Mouse (Mus musculus): Measurements from ENCODE around the gene Pmpca. TPM values are rescaled to one million over a fixed set of nuclear protein-coding genes. Genes with fewer than 3 reads are reported as not detected.

Pmpca gene
- total RNA-seq (2022): 100 to 1,000 TPM; 137 to 173 (median 153) TPM

DNA sequence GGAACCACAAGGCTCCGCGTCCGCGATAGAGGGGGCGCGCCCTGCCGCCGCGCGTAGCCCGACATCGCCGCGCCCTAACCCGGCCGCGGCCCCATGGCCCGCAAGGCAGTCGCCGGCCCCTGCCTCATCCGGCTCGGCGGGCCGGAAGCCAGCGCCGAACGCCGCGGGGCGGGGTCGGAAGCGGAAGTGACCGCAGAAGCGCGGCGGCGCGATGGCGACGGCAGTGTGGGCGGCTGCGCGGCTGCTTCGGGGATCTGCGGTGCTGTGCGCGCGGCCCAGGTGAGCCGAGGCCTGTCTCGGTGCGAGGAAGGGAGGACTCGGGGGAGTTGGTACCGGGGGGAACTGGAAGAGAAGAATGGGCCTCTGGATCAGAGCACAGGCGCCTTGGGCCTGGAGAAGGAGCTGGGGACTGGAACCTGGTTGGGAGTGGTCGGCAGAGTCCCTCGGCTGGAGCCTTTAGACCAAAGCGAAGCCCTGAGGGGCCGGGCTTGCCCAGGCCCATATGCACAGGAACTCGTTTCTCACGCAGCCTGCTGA, at the start of gene Pmpca, which contains the start of gene Entr1:
TSS of gene Pmpca (plus strand) at position 186 of the 537 bp plus-strand sequence.
TSS of gene Entr1 (minus strand) at position 163 of the 537 bp plus-strand sequence.
- peak; percentile 75 for DNase-seq (ENCODE audit: low spot score)

DNA sequence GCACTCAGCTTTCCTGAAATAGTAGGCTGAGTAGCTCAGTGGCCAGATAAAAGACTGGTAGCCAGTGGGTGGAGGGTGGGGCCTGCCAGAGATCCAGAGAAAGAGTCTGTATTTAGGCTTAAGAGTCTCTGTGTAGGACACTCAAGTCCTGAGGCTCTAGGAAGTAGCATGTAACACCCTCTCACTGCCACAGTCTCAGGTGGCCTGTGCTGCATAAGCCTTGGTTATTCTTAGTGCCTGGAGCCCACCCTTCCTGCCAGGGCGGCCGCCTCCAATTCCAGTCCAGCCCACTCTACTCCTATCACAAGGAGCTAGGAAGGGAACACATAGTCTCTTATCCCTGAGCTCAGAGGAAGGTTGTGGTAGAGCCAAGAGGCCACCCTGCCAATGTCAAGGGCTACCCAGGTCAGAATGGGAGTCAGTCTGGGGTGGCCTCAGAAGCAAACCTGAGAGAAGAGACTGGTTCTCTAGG, 47.6 kb upstream of the Pmpca start:
- DNase-seq (ENCODE audit: low spot score): no peak

DNA sequence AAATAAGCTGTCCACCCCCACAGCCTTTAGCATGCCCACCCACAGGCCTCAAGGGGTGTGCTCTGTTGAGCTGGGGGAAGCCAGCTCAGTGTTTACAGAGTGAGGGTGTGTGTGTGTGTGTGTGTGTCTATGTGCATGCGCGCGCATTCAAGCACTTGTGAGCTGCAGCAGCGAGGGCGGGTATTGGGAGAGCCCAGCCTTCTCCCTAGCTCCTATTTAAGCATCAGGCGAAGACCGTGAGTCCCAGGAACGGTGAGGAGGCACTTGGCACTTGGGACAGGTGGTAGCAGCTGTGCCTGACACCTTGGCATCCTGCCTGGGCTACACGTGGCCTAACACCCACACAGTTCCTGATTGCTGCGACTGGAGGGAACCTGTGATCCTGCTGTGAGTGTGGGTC, 47.1 kb upstream of the Pmpca start:
- peak; percentile 84 for DNase-seq (ENCODE audit: low spot score)

DNA sequence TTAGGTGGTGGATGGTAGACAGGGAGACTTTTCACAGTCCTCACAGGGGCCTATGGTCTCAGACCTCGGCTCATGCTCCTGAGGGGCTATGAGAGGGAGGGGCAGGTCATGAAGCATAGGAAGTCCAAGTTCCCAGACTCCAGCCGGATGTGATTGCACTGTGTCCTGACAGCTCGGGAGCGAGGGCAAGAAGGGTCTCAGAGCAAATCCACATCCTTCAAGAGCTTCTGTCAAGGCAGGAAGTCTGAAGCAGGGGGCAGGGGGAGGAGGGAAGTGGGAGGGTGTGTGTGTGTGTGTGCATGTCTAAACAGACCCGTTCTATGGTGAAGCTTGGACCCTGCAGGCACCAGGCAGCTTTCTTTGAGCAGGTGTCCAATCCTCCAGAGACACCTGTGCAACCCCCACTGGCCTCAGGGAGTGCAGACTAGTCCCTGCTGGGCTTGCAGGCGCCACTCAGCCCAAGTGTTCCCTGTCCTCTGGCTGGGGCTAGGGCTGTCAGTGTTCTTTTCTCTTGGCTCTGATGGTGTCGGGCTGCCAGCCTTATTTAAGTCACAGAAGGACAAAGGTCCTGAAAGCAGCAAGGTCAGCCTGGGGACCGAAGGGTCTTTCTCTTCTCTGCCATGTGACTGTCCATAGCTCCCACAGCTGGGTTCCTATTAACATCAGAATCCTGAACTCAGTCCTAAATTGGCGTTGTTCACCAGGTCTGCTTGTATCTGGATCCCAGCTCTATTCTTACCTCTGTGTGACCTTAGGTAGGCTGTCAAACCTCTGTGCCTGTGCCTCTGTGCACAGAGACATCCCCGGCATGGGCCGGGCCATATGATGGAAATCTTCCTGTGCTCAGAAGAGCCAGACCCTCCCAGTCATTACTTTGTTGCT, 46.3 kb upstream of the Pmpca start:
- no peak for DNase-seq (ENCODE audit: low spot score)

DNA sequence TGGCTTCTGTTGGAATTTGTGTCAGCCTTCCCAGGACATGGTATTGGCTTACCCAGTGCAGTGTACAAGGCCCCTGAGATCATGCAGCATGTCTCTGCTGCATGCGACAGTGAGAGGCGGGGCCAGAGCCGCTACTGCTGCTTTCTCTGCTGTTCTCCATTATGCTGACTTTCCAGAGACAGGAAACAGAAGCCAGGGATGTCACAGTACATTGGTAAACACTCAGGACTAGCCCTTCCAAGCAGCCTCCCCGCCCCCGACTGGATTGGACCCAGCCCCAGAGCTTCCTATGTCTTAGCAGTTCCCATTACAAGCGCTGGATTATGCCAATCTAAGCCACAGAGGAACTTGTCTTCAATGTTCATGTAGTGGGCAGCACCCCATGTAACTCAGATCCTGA, 40.9 kb upstream of the Pmpca start:
- DNase-seq (ENCODE audit: low spot score): no peak

DNA sequence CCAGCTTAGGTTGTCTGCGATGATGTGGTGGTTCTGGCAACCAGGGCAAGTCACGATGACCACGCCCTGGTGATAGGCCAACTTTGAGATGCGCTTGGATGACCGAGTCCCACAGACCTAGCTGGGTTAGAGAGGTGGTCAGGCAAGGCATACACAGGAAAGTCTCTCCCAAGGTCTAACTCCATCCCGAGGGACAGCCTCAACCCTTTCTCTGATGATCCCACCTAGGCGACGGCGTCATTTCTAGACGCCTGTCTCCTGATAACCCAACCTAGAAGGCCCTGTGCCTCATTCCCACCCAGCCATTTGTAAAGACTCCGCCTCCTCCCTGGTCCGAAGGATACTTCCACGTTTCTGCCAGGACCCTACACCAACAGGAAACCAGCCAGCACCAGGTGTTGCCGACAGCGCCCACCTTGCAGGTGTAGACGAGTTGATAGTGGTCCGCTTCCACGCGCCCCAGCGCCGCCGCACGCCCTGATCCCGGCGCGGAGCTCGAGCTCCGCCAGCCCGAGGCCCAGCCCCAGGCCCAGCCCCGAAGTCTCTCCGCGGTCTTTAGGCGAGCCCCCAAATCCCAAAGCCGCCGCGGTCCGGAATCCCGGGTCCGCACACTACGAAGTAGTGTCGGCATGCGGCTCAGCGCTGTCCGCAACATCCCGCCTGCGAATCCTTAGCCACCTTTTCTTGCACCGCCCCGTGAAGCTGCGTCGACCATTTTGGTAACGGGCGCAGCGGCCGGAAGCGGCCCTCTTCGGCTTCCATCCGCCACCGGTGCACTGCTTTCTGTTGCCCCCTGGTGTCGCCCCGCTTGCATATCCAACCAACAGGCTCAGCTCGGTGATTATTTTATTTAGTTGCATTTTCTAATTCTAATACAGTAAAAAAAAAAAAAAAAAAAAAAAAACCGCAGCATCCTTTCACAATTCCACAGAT, 37.5 kb upstream of the Pmpca start, which contains the start of gene Dnlz:
TSS of gene Dnlz (minus strand) at position 753 of the 933 bp plus-strand sequence.
- peak; percentile 94 for DNase-seq (ENCODE audit: low spot score)

DNA sequence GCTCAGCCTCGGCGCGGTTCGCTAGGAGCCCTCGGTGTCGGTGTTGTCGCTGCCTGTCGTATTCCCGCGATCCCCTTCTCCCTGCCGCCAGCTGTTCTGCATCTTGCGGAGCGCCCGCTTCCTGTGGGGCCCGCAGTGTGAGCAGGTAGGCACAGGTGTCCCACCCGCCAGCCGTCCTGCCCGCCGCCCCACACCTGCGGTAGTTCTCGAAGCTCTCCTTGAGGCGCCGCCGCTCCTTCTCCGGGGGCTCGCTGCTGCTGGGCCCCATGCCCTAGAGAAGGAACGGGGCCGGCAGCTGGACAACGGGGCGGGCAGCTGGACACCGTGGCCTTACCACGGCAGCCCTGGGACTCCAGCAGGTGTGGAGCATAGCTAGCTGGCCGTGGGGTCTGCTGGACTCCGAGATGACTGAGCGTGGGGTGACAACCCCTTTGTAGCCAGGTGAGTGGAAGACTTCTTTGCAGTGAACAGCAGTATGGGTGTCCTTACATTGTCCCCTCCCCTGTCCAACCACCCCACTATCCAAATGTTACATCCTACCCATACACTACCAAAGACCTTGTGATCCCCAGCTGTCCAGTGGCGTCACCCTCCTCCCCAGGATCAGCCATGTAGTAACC, 36.7 kb upstream of the Pmpca start:
- DNase-seq (ENCODE audit: low spot score): no peak

DNA sequence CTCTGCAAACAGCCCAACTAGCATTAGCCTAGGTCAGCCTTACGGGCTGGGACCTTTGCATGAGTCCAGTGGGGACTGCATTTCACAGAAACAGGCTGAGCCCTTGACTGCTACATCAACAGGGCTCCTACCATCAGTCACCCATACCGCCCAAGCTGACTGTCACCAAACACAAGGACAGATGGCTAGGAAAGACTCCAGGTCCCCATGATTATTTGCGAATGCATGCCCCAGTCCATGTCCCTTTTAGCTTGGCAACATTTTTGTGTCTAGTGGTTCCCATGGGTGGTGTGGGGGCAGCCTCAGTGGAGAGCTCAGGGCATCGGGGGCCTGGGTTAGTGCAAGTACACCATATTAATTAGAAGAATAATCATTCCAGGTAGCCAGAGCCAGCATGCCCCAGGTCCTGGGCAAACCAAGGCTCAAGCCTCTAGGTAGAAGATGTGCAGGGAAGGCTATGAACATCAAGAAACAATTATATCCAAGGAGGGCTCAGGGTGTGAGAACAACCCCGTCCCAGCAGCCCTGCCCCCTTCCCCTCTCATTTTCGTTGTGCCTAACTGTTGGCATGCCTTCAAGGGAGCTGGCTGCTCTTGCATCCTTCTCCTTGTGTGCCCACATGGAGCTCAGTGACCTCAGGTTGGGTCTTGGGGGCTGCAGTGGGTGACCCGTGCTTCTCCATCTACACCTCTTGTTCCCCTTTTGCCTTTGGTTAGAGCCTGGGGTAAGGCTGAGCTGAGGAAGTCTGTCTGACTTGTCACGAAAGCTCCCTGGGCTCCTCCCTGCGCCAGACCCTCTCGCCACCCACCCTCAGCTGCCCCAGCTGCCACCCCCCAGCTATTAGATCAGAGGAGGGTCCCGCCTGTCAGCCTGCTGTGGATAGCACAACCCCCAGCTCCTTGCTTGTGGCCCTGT, 35.8 kb upstream of the Pmpca start:
- no peak for DNase-seq (ENCODE audit: low spot score)

DNA sequence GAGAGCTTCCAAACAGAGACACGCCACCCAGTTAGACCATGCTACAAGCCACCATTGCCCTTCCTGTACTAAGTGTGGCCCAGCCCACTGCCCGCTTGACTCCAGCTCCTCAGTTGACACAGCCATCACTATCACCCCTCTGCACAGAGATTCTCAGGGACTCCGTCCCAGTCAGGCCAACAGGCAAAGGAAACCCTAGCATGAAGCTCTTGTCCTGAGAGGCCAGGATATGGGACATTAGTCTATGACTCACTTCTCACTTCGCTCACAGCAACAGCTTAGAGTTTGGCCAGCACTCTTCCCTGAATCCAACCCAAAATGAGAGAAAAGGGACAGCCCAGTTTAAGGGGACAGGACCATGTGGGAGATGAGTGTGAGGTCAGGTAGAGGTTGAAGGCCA, 34.7 kb upstream of the Pmpca start:
- no peak for DNase-seq (ENCODE audit: low spot score)

DNA sequence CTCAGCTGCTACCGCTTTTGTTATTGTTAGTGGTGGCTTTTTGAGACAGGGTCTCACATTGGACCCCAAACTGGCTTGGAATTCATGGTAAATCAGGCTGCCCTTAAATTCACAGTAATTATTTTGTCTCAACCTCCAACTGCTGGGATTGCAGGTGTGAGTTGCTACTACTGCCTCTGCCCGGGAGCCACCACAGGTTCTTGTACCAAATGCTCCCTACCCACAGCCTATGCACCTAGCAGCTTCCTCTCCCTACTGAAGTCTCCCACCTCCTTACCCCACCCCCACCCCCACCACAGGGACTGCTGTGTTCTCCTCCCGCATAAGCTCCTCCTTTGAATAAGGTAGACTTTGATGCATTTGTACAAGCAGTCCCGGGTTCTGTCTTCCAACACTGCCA, 32.9 kb upstream of the Pmpca start:
- no peak for DNase-seq (ENCODE audit: low spot score)

DNA sequence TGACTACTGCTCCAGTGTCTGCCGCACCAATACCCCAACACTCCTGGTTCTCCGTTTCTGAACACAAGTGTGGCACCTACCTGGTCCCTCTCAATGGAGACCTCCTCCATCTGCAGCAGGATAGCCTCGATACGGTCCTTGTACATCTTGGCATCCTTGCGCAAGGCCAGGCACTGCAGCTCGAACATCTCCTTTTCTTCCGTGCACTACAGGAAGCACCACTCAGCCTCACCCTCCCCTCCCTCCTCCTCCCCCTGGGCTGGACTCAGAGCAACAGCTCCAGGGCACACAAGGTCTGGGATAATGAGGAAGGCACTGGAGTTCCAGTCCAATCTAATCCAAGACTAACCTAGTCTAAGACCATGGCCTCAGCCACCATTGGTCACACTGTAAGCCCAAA, 32.5 kb upstream of the Pmpca start:
- no peak for DNase-seq (ENCODE audit: low spot score)

DNA sequence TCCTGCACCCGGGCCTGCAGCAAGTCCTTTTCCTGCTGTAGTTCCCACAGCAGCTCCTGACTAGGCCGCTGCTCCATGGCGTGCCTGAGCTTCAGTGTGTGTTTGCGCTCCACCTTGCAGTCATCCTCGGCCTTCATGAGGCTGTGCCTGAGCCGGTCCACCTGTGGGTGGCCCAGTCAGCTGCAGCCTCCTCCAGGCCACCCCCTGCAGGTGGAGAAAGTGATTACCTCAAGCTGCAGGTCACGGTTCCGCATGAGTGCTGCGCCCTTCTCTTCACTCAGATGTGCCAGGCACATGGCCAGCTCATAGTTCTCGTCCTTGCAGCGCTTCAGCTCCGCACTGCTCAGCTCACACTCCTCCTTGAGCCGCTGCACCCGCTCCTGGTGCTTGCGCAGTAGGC, 31.7 kb upstream of the Pmpca start:
- DNase-seq (ENCODE audit: low spot score): no peak

DNA sequence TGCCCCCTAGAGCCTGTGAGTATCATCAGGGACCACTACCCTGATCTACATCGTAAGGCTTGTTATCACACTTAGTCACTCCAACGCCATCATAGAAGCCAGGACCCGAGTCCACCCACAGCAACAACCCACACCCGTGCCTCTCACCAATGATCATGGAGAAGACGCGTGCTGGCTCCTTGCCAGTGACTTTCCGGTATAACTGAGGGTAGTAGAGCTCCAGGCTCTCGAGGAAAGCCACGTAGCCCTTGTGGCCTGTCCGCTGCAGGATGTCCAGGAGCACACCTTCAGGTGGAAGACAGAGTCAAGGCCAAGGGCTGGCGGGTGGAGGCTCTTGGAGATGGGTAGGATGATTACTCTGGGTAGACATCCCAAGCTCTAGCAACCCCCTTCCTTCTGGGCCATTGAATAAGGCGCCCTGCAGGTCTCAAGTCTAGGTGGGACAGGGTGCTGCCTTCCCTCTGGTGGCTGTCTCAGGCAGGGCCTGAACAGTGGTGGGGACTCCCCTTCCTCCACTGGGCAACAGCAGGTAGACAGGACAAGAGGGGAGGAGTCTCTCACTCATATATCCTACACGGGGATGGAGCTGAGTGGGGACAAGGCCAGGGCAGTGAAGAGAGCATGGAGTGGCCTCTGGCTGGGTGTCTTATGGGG, 30.3 kb upstream of the Pmpca start:
- no peak for DNase-seq (ENCODE audit: low spot score)

DNA sequence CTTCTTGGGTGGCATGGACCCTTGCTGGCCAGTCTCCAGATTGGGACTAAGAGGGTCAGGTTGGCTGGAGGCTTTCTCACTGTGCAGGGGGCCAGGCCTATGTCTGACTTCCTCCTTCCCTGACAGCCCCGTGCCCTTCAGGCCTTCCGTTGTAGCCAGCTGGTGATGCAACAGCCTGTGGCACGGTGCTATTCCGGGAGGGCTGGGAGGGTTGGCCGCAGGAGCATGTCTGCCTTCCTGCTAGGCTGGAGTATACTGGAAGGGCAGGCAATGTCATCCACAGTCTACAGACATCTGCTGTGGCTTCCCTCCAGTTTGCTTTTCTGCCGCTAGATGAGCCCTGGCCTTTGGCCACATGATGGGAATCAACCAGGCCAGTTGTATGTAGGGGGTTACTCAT, 29.2 kb upstream of the Pmpca start:
- no peak for DNase-seq (ENCODE audit: low spot score)

DNA sequence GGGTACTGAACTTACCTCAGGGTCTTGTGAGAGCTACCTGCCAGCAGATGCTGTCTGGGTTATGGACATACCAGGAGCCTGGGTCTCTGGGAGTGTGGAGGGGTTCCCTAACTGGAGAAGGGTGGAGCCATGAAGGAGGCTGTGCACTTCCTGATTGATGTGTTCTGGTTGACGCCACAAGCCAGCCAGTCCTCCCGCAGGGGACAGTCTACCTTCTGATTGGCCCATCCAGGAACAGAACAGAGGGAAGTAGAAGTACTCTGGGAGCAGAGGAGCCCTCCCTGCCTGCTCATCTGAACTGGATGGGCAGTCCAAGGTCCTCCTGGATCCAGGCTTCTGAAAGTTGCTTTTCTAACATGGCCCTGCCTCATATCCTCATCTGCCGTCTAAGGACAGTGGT, 28.4 kb upstream of the Pmpca start, which contains the start of gene Card9:
TSS of gene Card9 (minus strand) at position 147 of the 400 bp plus-strand sequence.
- DNase-seq (ENCODE audit: low spot score): no peak

DNA sequence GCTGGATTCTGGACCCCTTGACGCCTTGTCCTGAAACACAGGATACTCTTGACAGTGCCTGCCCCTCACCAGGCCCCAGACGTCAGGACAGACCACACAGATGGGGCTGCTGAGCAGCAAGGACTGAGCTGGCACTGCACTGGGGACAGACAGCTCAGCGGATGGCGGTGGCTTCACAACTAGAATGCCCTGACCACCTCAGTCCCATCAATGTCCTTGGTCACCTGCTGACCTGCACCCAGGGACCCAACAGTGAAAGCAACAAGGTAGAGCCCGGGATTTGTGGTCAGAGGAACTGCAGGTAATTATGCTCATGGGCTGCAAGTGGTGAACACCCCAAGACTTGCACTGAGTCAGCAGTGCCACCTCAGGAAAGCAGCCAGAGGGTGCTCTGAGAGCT, 26.1 kb upstream of the Pmpca start:
- no peak for DNase-seq (ENCODE audit: low spot score)

DNA sequence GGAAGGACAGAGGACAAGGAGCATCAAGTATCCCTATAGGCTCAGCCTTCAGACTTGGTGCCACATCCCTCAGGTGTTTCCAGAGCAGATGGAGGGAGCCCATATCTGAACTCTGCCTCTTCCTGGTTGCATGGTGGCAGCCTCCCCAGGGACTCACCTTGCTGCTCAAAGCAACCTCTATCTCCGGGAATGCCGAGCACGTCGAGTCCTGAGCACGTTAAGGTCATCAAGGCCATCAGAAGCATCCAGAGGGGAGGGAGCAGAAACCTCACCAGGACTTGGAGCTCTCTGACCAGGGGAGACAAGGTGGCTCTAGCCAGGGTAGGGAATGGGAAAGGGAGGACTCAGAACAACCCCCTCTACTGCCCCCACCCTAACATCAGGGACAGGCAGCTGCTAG, 25.7 kb upstream of the Pmpca start:
- no peak for DNase-seq (ENCODE audit: low spot score)

DNA sequence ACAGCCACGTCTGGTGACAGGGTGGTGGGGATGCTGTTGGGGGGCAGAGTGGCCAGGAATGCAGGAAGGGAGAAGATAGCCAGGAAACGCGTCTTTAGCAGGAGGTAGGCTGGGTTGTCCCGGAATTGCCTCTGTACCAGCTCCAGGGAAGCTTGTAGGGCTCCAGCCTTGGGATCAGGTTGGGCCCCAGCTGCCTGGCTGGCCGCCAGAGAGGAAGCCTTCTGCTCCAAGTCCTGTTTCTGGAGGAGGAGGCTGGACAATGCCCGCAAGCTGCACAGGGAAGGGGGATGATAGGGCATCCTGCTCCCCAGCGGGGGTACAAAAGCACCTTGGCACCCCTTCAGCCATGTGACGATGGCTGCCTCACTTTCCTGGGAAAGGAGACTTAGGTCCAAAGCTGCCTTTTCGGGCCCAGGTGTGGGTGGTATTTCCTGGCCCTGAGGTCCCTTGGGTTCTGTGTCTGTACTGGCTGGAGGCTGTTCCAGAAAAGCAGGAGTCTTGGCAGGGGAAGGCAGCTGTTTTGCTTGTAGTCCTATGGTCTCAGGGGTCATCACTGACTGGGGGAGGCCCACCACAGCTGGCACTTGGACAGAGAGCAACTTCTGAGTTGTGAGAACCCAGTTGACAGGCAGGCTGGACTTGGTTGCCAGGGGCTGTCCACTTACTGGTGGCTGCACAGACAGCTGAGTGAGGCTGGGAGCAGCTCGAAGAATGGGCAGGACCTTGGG, 24.2 kb upstream of the Pmpca start:
- peak; percentile 77 for DNase-seq (ENCODE audit: low spot score)

DNA sequence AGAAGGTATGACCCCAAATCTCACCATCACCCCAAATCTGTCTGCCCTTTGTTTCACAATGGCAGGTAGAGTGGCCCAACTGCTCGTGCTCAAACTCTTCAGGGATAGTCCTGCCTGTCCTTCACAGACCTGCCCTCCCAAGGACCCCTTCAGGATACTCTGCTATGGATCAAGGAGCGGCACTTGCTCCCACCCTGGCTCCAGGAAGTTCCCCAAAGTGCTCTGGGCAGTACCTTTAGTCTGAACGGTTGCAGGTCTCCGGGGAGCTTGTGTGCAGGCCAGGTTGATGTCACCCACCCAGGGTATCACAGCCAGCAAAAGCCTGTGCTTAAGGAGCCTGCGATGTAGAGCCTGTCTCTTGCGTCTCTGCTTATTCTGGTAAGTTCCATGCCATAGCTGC, 21.2 kb upstream of the Pmpca start:
- no peak for DNase-seq (ENCODE audit: low spot score)
